Mouse (Mus musculus): ENCODE results near the gene Arf6. TPM values are rescaled to one million over a fixed set of nuclear protein-coding genes. Genes with fewer than 3 reads are reported as not detected.

Arf6 gene
- total RNA-seq, 2 experiments from 2014 or later, result 40.5 to 43.7 TPM

- no peak for DNase-seq (ENCODE audit: low spot score)
- intact Hi-C loops (cut with DNase I), result no loop called here
Measured at GRCm38 (mm10) chr12:69402100-69402499, 30.1 kb downstream of the Arf6 start.

- no peak for DNase-seq (ENCODE audit: low spot score)
- intact Hi-C loops (cut with DNase I), result no loop called here
Measured at GRCm38 (mm10) chr12:69402594-69403167, 30.7 kb downstream of the Arf6 start.

GRCm38 (mm10) chr12:69410767-69411166, 38.8 kb downstream of the Arf6 start:
- no peak for DNase-seq (ENCODE audit: low spot score)
- intact Hi-C loops (cut with DNase I), result no loop called here

GRCm38 (mm10) chr12:69411936-69412335, 40.0 kb downstream of the Arf6 start:
- DNase-seq (ENCODE audit: low spot score), result no peak
- intact Hi-C loops (cut with DNase I), result no loop called here

GRCm38 (mm10) chr12:69413303-69413702, 41.4 kb downstream of the Arf6 start:
- intact Hi-C loops (cut with DNase I), result no loop called here
- DNase-seq (ENCODE audit: low spot score), result no peak

- no peak for DNase-seq (ENCODE audit: low spot score)
- intact Hi-C loops (cut with DNase I), result loop anchor here (2.0 kb wide), 1 partner anchor 88 kb away; no protein-coding TSS in a partner anchor
Measured at GRCm38 (mm10) chr12:69414826-69415572, 43.0 kb downstream of the Arf6 start.

GRCm38 (mm10) chr12:69416793-69417192, 44.8 kb downstream of the Arf6 start:
- intact Hi-C loops (cut with DNase I), result no loop called here
- DNase-seq (ENCODE audit: low spot score), result no peak

GRCm38 (mm10) chr12:69417701-69418291, 45.8 kb downstream of the Arf6 start:
- no peak for DNase-seq (ENCODE audit: low spot score)

GRCm38 (mm10) chr12:69418606-69419005, 46.7 kb downstream of the Arf6 start:
- DNase-seq (ENCODE audit: low spot score), result no peak

More at GRCm38 (mm10) chr12:69417701-69418291, 45.8 kb downstream of the Arf6 start:
- intact Hi-C loops (cut with DNase I), result no loop called here

GRCm38 (mm10) chr12:69419017-69419605, 47.2 kb downstream of the Arf6 start:
- intact Hi-C loops (cut with DNase I), result no loop called here

More at GRCm38 (mm10) chr12:69418606-69419005, 46.7 kb downstream of the Arf6 start:
- intact Hi-C loops (cut with DNase I), result no loop called here

GRCm38 (mm10) chr12:69419606-69420005, 47.7 kb downstream of the Arf6 start:
- no peak for DNase-seq (ENCODE audit: low spot score)
- intact Hi-C loops (cut with DNase I), result no loop called here

More at GRCm38 (mm10) chr12:69419017-69419605, 47.2 kb downstream of the Arf6 start:
- no peak for DNase-seq (ENCODE audit: low spot score)

GRCm38 (mm10) chr12:69420716-69421115, 48.8 kb downstream of the Arf6 start:
- intact Hi-C loops (cut with DNase I), result no loop called here
- DNase-seq (ENCODE audit: low spot score), result no peak

GRCm38 (mm10) chr12:69422827-69423537, 51.0 kb downstream of the Arf6 start:
- intact Hi-C loops (cut with DNase I), result loop anchor here (2.0 kb wide), 1 partner anchor 50 kb away; the partner anchor contains the start of genes Arf6 and Gm9887
- DNase-seq (ENCODE audit: low spot score), result no peak

Small RNA genes within 50 kb of the gene (microRNA-seq; reads per million reads assigned to microRNA genes)
- gene Gm47299 (not detected), gene Gm47305 (not detected)

Other genes starting within 250 kb of the Arf6 start
- gene Rps29, start 213.0 kb upstream of the Arf6 start, total RNA-seq (2021), result 1,000 to 10,000 TPM; 1,352 to 1,376 TPM
- under 1 TPM in 1 of 2 experiments, not detected in 1; 0.88 TPM for gene Lrr1, start 203.3 kb upstream of the Arf6 start, total RNA-seq (2021)
- 100 to 1,000 TPM; 224 to 242 TPM for gene Rpl36al, start 188.1 kb upstream of the Arf6 start, total RNA-seq (2021)
- gene Mgat2, start 188.0 kb upstream of the Arf6 start, total RNA-seq (2021), result 10 to 100 TPM; 19.6 to 20.0 TPM
- 1 to 10 TPM; 2.6 to 4.5 TPM for gene Gm49383, start 175.0 kb upstream of the Arf6 start, total RNA-seq (2021)
- gene Dnaaf2, start 173.7 kb upstream of the Arf6 start, total RNA-seq (2021), result under 1 TPM; 0.34 to 0.56 TPM
- gene Gm49384, start 167.9 kb upstream of the Arf6 start, total RNA-seq (2021), result 1 to 10 TPM; 2.3 to 3.7 TPM
- gene Pole2, start 144.0 kb upstream of the Arf6 start, total RNA-seq (2021), result 1 to 10 TPM in 1 of 2 experiments, under 1 TPM in 1; 0.98 to 1.2 TPM
- 10 to 100 TPM; 26.5 to 28.7 TPM for gene Klhdc1, start 131.0 kb upstream of the Arf6 start, total RNA-seq (2021)
- 100 to 1,000 TPM; 103 to 105 TPM for gene Klhdc2, start 75.5 kb upstream of the Arf6 start, total RNA-seq (2021)
- 10 to 100 TPM; 24.0 to 24.4 TPM for gene Nemf, start 15.0 kb upstream of the Arf6 start, total RNA-seq (2021)
- gene Gm9887, start 308 bp downstream of the Arf6 start, total RNA-seq (2021), result under 1 TPM; 0.60 to 0.61 TPM
- 1 to 10 TPM; 3.4 to 4.1 TPM for gene Vcpkmt, start 210.9 kb downstream of the Arf6 start, total RNA-seq (2021)

Measured in heart, postnatal 25 days (tissue).